Mouse (Mus musculus) cerebellum, postnatal 10 days (tissue): ENCODE measurements around the gene Jakmip3.

Source experiments
- DNase-seq, 2 experiments: peaks; one replicate each; pipeline ENCODE4 v3.0.0; 2021; ENCODE audit warnings: mixed read lengths in 2 of 2

The Jakmip3 gene

GRCm38 (mm10) chr7:139101286-139101804, 160.8 kb downstream of the Jakmip3 start:
- peak; percentile 41 to 47 for DNase-seq

- DNase-seq: peak; percentile 85 to 88
Observed at GRCm38 (mm10) chr7:139101826-139102225, 161.3 kb downstream of the Jakmip3 start.

DNA sequence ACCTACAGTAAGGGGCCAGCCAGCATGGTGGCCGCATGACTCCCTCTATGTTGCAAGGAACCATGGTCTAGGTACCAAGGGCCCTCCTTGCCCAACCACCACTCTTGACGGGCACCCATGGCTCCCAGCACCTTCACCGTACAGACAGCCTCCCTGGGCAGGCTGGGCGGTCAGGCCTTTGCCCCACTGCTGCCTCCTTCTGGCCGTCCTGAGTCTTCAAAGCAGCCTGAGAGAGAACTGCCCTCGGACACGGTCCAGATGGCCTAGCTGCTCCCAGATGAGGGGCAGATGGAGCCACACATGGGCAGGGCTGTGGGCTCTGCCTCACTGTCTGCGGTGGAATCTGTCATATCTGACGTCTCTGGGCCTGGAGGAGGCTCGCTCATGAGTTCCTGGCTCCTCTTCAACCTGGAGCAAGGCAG, 163.4 kb downstream of the Jakmip3 start:
- DNase-seq: peak; percentile 83 to 85

GRCm38 (mm10) chr7:139105076-139105475, 164.5 kb downstream of the Jakmip3 start:
- DNase-seq: peak; percentile 32 to 48

- peak; percentile 92 to 94 for DNase-seq
Observed at GRCm38 (mm10) chr7:139105705-139106104, 165.2 kb downstream of the Jakmip3 start.

DNA sequence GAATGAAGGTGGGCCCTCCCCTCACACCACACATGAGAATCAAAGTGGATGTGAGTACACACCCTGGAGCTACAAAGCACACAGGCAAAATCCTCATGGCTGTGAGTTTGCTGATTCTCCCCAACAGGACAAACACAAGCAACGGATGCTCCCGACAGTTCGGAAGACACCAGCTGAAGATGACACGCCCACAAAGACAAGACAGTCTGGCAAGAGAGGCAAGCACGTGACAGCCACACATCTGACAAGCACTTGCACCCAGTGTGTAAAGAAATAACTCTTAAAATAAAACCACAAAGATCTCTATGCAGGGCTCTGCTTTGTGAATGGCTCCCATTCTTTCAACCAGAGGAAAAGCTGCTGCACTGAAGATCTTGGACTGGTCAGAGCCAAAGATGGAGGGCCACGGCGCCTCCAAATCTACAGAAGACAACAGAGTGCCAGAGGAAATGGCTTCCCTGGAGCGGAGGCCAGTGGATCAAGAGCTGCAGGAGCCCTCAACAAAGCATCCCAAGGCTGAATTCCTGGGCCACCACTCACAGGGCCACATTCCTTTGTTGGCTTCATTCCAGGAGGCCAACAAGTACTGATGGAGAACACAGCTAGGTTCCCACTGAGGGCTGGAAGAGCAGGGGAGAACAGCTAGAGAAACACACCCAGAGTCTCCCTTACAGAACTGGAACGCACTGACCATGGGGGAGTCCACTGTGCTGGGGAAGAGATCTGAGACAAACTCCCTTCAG, 167.5 kb downstream of the Jakmip3 start:
- no peak for DNase-seq

DNA sequence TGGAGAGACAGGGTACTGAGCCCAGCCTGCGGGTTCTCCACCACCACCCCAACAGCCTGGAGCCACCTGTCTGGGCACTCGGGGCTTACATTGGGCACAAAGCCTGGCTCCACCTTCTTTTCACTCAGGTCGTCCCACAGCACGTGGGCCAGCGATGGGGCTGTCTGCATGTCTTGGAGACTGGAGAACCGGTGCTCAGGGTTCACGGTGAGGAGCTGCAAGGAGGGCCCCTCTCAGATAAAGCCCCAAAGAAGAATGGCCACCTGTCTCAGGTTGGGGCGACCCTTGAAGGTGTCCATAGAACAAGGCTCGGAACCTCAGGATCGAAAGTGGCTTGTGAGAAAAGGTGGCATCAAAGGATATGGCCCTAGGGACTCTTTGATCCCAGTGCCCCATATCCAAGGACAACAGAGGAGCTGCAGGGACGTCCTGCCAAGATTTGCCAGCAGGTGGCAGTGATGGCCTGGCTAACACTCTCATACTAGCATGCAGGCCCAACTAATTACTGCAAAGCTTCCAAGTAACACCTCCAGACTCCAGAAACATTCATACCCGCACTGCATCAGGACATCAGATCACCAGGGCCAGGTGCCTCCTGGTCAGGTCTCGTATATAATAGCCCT, 178.7 kb downstream of the Jakmip3 start:
- DNase-seq: peak; percentile 95 to 96

- no peak for DNase-seq
Observed at GRCm38 (mm10) chr7:139119775-139120153, 179.2 kb downstream of the Jakmip3 start.

DNA sequence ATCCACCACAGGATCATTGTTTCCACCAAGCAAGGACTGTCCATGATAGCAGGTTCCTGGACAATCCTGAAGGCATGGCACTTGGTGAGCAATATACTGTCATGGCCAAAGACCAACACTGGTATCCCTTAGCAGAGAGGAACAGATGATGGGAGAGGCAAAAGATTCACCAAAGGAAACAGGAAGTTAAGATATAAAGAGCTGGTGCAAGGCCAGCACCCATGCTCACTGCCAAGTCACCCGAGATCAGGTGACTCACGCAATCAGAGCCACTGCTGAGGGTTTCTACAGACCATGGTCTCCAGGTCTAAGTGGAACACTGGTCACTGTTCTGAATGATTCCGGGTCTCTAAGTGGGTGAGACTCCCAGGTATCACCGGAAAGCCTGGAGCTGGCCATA, 185.4 kb downstream of the Jakmip3 start:
- no peak for DNase-seq

- DNase-seq: peak; percentile 64 to 65
Observed at GRCm38 (mm10) chr7:139126549-139126948, 186.0 kb downstream of the Jakmip3 start.

GRCm38 (mm10) chr7:139128994-139129393, 188.5 kb downstream of the Jakmip3 start:
- no peak for DNase-seq

DNA sequence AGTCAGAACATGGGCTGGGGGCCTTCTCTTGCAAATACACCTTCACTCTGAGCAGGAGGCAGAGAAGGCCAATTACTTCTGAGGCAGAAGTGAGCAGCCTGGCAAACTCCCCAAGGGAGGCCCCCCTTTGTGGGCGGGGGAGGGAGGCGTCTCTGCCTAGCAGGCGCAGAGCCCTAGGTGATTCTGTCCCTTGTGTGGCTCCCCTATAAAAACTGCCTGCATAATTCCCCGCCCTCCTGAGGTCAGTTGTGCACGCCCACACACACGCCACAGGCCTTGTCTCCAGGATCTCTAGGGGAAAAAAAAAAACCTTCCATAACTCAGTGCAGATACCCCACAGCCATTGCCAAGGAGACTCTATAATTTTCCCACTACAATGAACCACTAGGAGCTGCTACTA, 189.8 kb downstream of the Jakmip3 start:
- peak in 1 of 2 experiments; percentile 25 for DNase-seq

- DNase-seq: no peak
Observed at GRCm38 (mm10) chr7:139131538-139131937, 191.0 kb downstream of the Jakmip3 start.

- DNase-seq: peak; percentile 94 to 96
Observed at GRCm38 (mm10) chr7:139133446-139133845, 192.9 kb downstream of the Jakmip3 start.
